Mouse (Mus musculus) kidney, embryonic 14.5 days (tissue): ENCODE measurements around the gene D10Jhu81e. TPM values are rescaled to one million over a fixed set of nuclear protein-coding genes. Genes with fewer than 3 reads are reported as not detected.
A peak's percentile ranks its signal among the peaks of the same experiment; 100 is the strongest.

ENCODE experiments used
- ATAC-seq: fragments of 200-750 bp; cut with Nextera tagmentation; 2 replicates; pipeline ENCODE4 v1.8.0; 2017; ENCODE audit warnings: moderate number of reproducible peaks, mild to moderate bottlenecking, moderate TSS enrichment, moderate library complexity; ENCODE audit not compliant: low FRiP score, low TSS enrichment
- H3K27ac ChIP-seq: fragments of 300-500 bp; sonication (generic); 2 replicates; pipeline ENCODE4 v1.5.1; 2014; ENCODE audit warnings: low read depth, mild to moderate bottlenecking, low read length, moderate library complexity, mixed read lengths
- H3K27me3 ChIP-seq: fragments of 300-500 bp; sonication (generic); 2 replicates; pipeline ENCODE4 v1.6.1; 2014; ENCODE audit warnings: mild to moderate bottlenecking, low read length; ENCODE audit not compliant: control insufficient read depth, insufficient read depth
- H3K36me3 ChIP-seq: fragments of 300-500 bp; sonication (generic); 2 replicates; pipeline ENCODE4 v1.6.1; 2014; ENCODE audit warnings: low read length, mixed read lengths; ENCODE audit not compliant: control insufficient read depth, insufficient read depth
- H3K4me1 ChIP-seq: fragments of 300-500 bp; sonication (generic); 2 replicates; pipeline ENCODE4 v1.6.1; 2014; ENCODE audit warnings: low read length, mixed read lengths; ENCODE audit not compliant: control insufficient read depth, insufficient read depth
- H3K4me2 ChIP-seq: fragments of 300-500 bp; sonication (generic); replicated peaks from 2 replicates; pipeline ENCODE4 v1.6.1; 2014; ENCODE audit warnings: low read depth, mild to moderate bottlenecking, low read length
- H3K4me3 ChIP-seq: fragments of 300-500 bp; sonication (generic); 2 replicates; pipeline ENCODE4 v1.5.1; 2014; ENCODE audit warnings: mild to moderate bottlenecking, low read length
- H3K9ac ChIP-seq: fragments of 300-500 bp; sonication (generic); 2 replicates; pipeline ENCODE4 v1.6.1; 2014; ENCODE audit warnings: low read depth, mild to moderate bottlenecking, low read length, moderate library complexity
- H3K9me3 ChIP-seq: fragments of 300-500 bp; sonication (generic); 2 replicates; pipeline ENCODE4 v1.6.1; 2016; ENCODE audit warnings: low read length; ENCODE audit not compliant: control insufficient read depth
- WGBS: fragments of 180-500 bp; shearing (Covaris S2); extraction: QIAGEN DNeasy Blood & Tissue Kit; methylation state at CpG from one replicate; pipeline ENCODE4 v1.1.7; 2014; 5-methylcytosine and 5-hydroxymethylcytosine counted together
- polyA plus RNA-seq: library from polyadenylated mRNA; unstranded; fragments of >200 nt; fragmentation: Nextera tagmentation; extraction: Ambion mirVana; gene quantifications from 2 replicates; pipeline ENCODE4 v1.2.1, GENCODE M21; 2014

Gene D10Jhu81e
- polyA plus RNA-seq, 1 experiment from 2014 or later = 16.3 TPM

GRCm38 (mm10) chr10:78139572-78140250, 29.9 kb downstream of the D10Jhu81e start:
- Histone ChIP-seq H3K27ac (peak overlapping the region; percentile 38; the same call in 1 of the 2 replicates), H3K4me3 (no peak overlapping the region), H3K9ac (no peak overlapping the region), H3K27me3 (no peaks in the 10 kb centered on the region), H3K9me3 (no peaks in the 10 kb centered on the region), H3K4me2 (no peak overlapping the region), H3K36me3 (no peaks in the 10 kb centered on the region), H3K4me1 (peaks cover 26% of the 10 kb centered on the region)
- WGBS = 40% methylated on average over 11 of the region's 11 CpGs
- ATAC-seq = no peak

- WGBS = 38% methylated on average over 14 of the region's 14 CpGs
- H3K27me3 ChIP-seq = no peaks in the 10 kb centered on the region
- peaks cover 30% of the 10 kb centered on the region for H3K4me1 ChIP-seq
- H3K9ac ChIP-seq = no peak overlapping the region
- H3K9me3 ChIP-seq = no peaks in the 10 kb centered on the region
- peak overlapping the region; percentile 38; the same call in 1 of the 2 replicates for H3K27ac ChIP-seq
- ATAC-seq = peak; percentile 29; the same call in 1 of the 2 replicates
- H3K4me2 ChIP-seq = no peak overlapping the region
- no peak overlapping the region for H3K4me3 ChIP-seq
- H3K36me3 ChIP-seq = no peaks in the 10 kb centered on the region
Observed at GRCm38 (mm10) chr10:78138812-78139523, 30.6 kb downstream of the D10Jhu81e start.

GRCm38 (mm10) chr10:78137191-78137590, 32.4 kb downstream of the D10Jhu81e start:
- H3K27me3 ChIP-seq = no peaks in the 10 kb centered on the region
- H3K27ac ChIP-seq = no peak overlapping the region
- no peak overlapping the region for H3K9ac ChIP-seq
- no peaks in the 10 kb centered on the region for H3K36me3 ChIP-seq
- 94% methylated on average over 3 of the region's 3 CpGs for WGBS
- no peak overlapping the region for H3K4me2 ChIP-seq
- no peaks in the 10 kb centered on the region for H3K9me3 ChIP-seq
- ATAC-seq = no peak
- peaks cover 30% of the 10 kb centered on the region for H3K4me1 ChIP-seq
- H3K4me3 ChIP-seq = no peak overlapping the region

GRCm38 (mm10) chr10:78135947-78136346, 33.6 kb downstream of the D10Jhu81e start:
- Histone ChIP-seq H3K27ac (no peak overlapping the region), H3K4me3 (no peak overlapping the region), H3K36me3 (no peaks in the 10 kb centered on the region), H3K9me3 (no peaks in the 10 kb centered on the region), H3K27me3 (no peaks in the 10 kb centered on the region), H3K4me2 (no peak overlapping the region), H3K9ac (no peak overlapping the region), H3K4me1 (peaks cover 30% of the 10 kb centered on the region)
- WGBS = 85% methylated on average over 5 of the region's 5 CpGs
- ATAC-seq = no peak

GRCm38 (mm10) chr10:78134975-78135798, 34.4 kb downstream of the D10Jhu81e start:
- ATAC-seq = peak; percentile 60
- no peaks in the 10 kb centered on the region for H3K36me3 ChIP-seq
- H3K9me3 ChIP-seq = no peaks in the 10 kb centered on the region
- no peaks in the 10 kb centered on the region for H3K27me3 ChIP-seq
- peaks cover 30% of the 10 kb centered on the region for H3K4me1 ChIP-seq
- H3K4me3 ChIP-seq = no peak overlapping the region
- H3K27ac ChIP-seq = no peak overlapping the region
- peak overlapping the region; percentile 19 for H3K4me2 ChIP-seq
- 11% methylated on average over 14 of the region's 14 CpGs for WGBS
- H3K9ac ChIP-seq = no peak overlapping the region

GRCm38 (mm10) chr10:78134400-78134799, 35.2 kb downstream of the D10Jhu81e start:
- no peak overlapping the region for H3K27ac ChIP-seq

GRCm38 (mm10) chr10:78129998-78130397, 39.6 kb downstream of the D10Jhu81e start:
- ATAC-seq = no peak
- H3K4me3 ChIP-seq = no peak overlapping the region
- peaks cover 7% of the 10 kb centered on the region for H3K4me1 ChIP-seq
- WGBS = 74% methylated on average over 4 of the region's 4 CpGs
- H3K27me3 ChIP-seq = no peaks in the 10 kb centered on the region
- H3K36me3 ChIP-seq = no peaks in the 10 kb centered on the region
- H3K27ac ChIP-seq = no peak overlapping the region
- H3K9ac ChIP-seq = peak overlapping the region; percentile 24; the same call in 1 of the 2 replicates
- H3K4me2 ChIP-seq = no peak overlapping the region
- no peaks in the 10 kb centered on the region for H3K9me3 ChIP-seq

More at GRCm38 (mm10) chr10:78134400-78134799, 35.2 kb downstream of the D10Jhu81e start:
- H3K4me3 ChIP-seq = no peak overlapping the region
- H3K36me3 ChIP-seq = no peaks in the 10 kb centered on the region
- peaks cover 24% of the 10 kb centered on the region for H3K4me1 ChIP-seq
- 77% methylated on average over 4 of the region's 4 CpGs for WGBS
- no peak for ATAC-seq
- no peaks in the 10 kb centered on the region for H3K27me3 ChIP-seq
- H3K4me2 ChIP-seq = no peak overlapping the region
- no peaks in the 10 kb centered on the region for H3K9me3 ChIP-seq
- H3K9ac ChIP-seq = no peak overlapping the region

GRCm38 (mm10) chr10:78129423-78129822, 40.2 kb downstream of the D10Jhu81e start:
- Histone ChIP-seq H3K27ac (no peak overlapping the region), H3K9me3 (no peaks in the 10 kb centered on the region), H3K4me3 (no peak overlapping the region), H3K9ac (no peak overlapping the region), H3K4me1 (peaks cover 1% of the 10 kb centered on the region), H3K27me3 (no peaks in the 10 kb centered on the region), H3K36me3 (no peaks in the 10 kb centered on the region), H3K4me2 (no peak overlapping the region)
- 57% methylated on average over 11 of the region's 11 CpGs for WGBS
- ATAC-seq = no peak
